In genomic region chr17:12858072-12858471, GRCm38 (mm10) we compare ENCODE assay signal across 8 mouse cellular contexts. TPM values are rescaled to one million over a fixed set of nuclear protein-coding genes. Genes with fewer than 3 reads are reported as not detected.
DNase-seq lines count a peak whose midpoint lies in the region; ATAC-seq lines count a peak whose summit lies in the region.

No protein-coding gene starts in this region.

- peak; percentile 25 for DNase-seq in kidney, adult 18-20 months
- DNase-seq in kidney, adult 11 months: no peak
- DNase-seq in A20 (ENCODE audit: low read depth, low spot score): peak; percentile 59
- peak; percentile 34 for DNase-seq in MEL-GATA-1-ER (ENCODE audit: extremely low read depth, low read depth)
- no peak for DNase-seq in spleen, postnatal 14 days (ENCODE audit: low spot score in 2 of 2)
- DNase-seq in adrenal gland, postnatal 36 days: no peak
- DNase-seq in neural tube, embryonic 10.5 days (ENCODE audit: extremely low spot score, low spot score): no peak

- ATAC-seq in megakaryocyte, adult 5-6 weeks (ENCODE audit: poor library complexity, severe bottlenecking): peak; percentile 60

RNA-seq across cellular contexts. Expression of gene Mas1, which starts 9.9 kb away (rescaled TPM):
- not detected in 2 replicates for total RNA-seq in megakaryocyte, adult 5-6 weeks (2015)
- not detected in 2 replicates for total RNA-seq in megakaryocyte, adult 5-6 weeks (2017)
- not detected for total RNA-seq in adrenal gland, postnatal 36 days (2021)

RNA-seq across cellular contexts. Expression of gene Mrgprh, which starts 17.8 kb away (rescaled TPM):
- not detected in 2 replicates for total RNA-seq in megakaryocyte, adult 5-6 weeks (2015)
- total RNA-seq in megakaryocyte, adult 5-6 weeks (2017): not detected in 2 replicates
- total RNA-seq in adrenal gland, postnatal 36 days (2021): under 1 TPM; 0.17 to 0.20 TPM

RNA-seq across cellular contexts. Expression of gene Pnldc1, which starts 52.0 kb away (rescaled TPM):
- 1.4 TPM in 1 of 2 replicates, not detected in the other for total RNA-seq in megakaryocyte, adult 5-6 weeks (2015)
- 0.11 TPM in 1 of 2 replicates, not detected in the other for total RNA-seq in megakaryocyte, adult 5-6 weeks (2017)
- 1 to 10 TPM; 1.9 to 3.2 TPM for total RNA-seq in adrenal gland, postnatal 36 days (2021)

RNA-seq across cellular contexts. Expression of gene Tcp1, which starts 57.4 kb away (rescaled TPM):
- 233 and 244 TPM in 2 replicates for total RNA-seq in megakaryocyte, adult 5-6 weeks (2015)
- 370 and 389 TPM in 2 replicates for total RNA-seq in megakaryocyte, adult 5-6 weeks (2017)
- total RNA-seq in adrenal gland, postnatal 36 days (2021): 100 to 1,000 TPM; 218 to 271 TPM

RNA-seq across cellular contexts. Expression of gene Mrpl18, which starts 58.1 kb away (rescaled TPM):
- total RNA-seq in megakaryocyte, adult 5-6 weeks (2015): 112 and 131 TPM in 2 replicates
- total RNA-seq in megakaryocyte, adult 5-6 weeks (2017): 122 and 163 TPM in 2 replicates
- total RNA-seq in adrenal gland, postnatal 36 days (2021): 10 to 100 TPM; 68.6 to 71.4 TPM

Comparison
In these comparisons a context has a peak if more than half of its experiments do, and no peak if none do; other contexts are left out.
1. DNase-seq: peak in kidney, adult 18-20 months (single experiment), A20 (single experiment) and MEL-GATA-1-ER (single experiment); none in kidney, adult 11 months (single experiment), spleen, postnatal 14 days (0 of 2), adrenal gland, postnatal 36 days (0 of 2) and neural tube, embryonic 10.5 days (single experiment).